Mouse (Mus musculus): ENCODE measurements around the gene Taf6l.

DNA sequence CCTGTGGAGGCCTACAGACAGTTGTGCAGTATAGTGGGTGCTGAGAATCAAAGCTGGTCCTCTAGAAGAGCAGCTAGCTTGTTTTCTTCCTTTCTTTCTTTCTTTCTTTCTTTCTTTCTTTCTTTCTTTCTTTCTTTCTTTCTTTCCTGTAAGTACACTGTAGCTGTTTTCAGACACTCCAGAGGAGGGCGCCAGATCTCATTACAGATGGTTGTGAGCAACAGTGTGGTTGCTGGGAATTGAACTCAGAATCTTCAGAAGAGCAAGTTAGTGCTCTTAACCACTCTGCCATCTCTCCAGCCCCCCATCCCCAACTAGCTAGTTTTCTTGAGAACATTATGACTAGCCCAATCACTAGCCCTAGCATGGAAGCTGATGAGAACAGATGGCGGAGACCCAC, 25.5 kb downstream of the Taf6l start:
- TF ChIP-seq CTCF (IDR thresholded peaks at IDR 0.05; ENCODE audit: low read depth) (peak; percentile 51), EP300 (optimal IDR thresholded peaks at IDR 0.05) (no peak)
